Mouse (Mus musculus) MEL (cell line): ENCODE results near the gene B430306N03Rik. TPM values are rescaled to one million over a fixed set of nuclear protein-coding genes. Genes with fewer than 3 reads are reported as not detected.

Experiments
- DNase-seq: peaks from one replicate; pipeline ENCODE4 v3.0.0; 2011; ENCODE audit warnings: low read depth, low spot score
- H3K27ac ChIP-seq: 2 replicates; pipeline ENCODE4 v1.5.1; 2012; ENCODE audit warnings: low read depth, mild to moderate bottlenecking, control low read depth, low read length, moderate library complexity; ENCODE audit not compliant: control insufficient read depth
- H3K27me3 ChIP-seq, 2 experiments: fragments of 150-350 bp in 1 of 2; sonication (generic) in 1 of 2; 2 replicates each; pipeline ENCODE4 v1.6.1; 2012; ENCODE audit warnings: low read length in 2 of 2, mild to moderate bottlenecking in 2 of 2, improper control_type of control experiment in 1 of 2, moderate library complexity in 1 of 2; ENCODE audit not compliant: insufficient read depth in 2 of 2, control insufficient read depth in 1 of 2
- H3K36me3 ChIP-seq, 2 experiments: 2 replicates each; pipeline ENCODE4 v1.6.1; 2012 to 2014; ENCODE audit warnings: low read length in 2 of 2, improper control_type of control experiment in 1 of 2, inconsistent platforms in 1 of 2, mild to moderate bottlenecking in 1 of 2; ENCODE audit not compliant: insufficient read depth in 2 of 2, control insufficient read depth in 1 of 2
- H3K4me1 ChIP-seq, 2 experiments: fragments of 150-350 bp in 1 of 2; sonication (generic) in 1 of 2; 2 replicates each; pipeline ENCODE4 v1.6.1; 2012; ENCODE audit warnings: low read length in 2 of 2, improper control_type of control experiment in 1 of 2, mild to moderate bottlenecking in 1 of 2; ENCODE audit not compliant: insufficient read depth in 2 of 2, control insufficient read depth in 1 of 2
- H3K4me3 ChIP-seq, 2 experiments: fragments of 150-350 bp in 1 of 2; sonication (generic) in 1 of 2; 2 replicates each; pipeline ENCODE4 v1.5.1; 2012; ENCODE audit warnings: low read depth in 2 of 2, low read length in 2 of 2, mild to moderate bottlenecking in 2 of 2, moderate library complexity in 2 of 2, control low read depth in 1 of 2, improper control_type of control experiment in 1 of 2; ENCODE audit not compliant: control insufficient read depth in 1 of 2, insufficient read depth in 1 of 2
- H3K79me2 ChIP-seq: 2 replicates; pipeline ENCODE4 v1.6.1; 2012; ENCODE audit warnings: mild to moderate bottlenecking, low read length, moderate library complexity; ENCODE audit not compliant: control insufficient read depth, poor library complexity, insufficient read depth
- H3K9ac ChIP-seq: 2 replicates; pipeline ENCODE4 v1.6.1; 2012; ENCODE audit warnings: low read depth, mild to moderate bottlenecking, control low read depth, low read length, moderate library complexity; ENCODE audit not compliant: control insufficient read depth, poor library complexity, severe bottlenecking
- H3K9me3 ChIP-seq: fragments of 150-350 bp; sonication (generic); replicated peaks from 2 replicates; pipeline ENCODE4 v1.6.1; 2012; ENCODE audit warnings: mild to moderate bottlenecking, low read length, improper control_type of control experiment, moderate library complexity; ENCODE audit not compliant: insufficient read depth
- BHLHE40 ChIP-seq: IDR thresholded peaks from 2 replicates; pipeline ENCODE4 v1.6.1; 2012; ENCODE audit warnings: low read depth, mild to moderate bottlenecking, inconsistent platforms, low read length, improper control_type of control experiment, borderline replicate concordance
- CHD2 ChIP-seq: IDR thresholded peaks from 2 replicates; pipeline ENCODE4 v1.6.1; 2011; ENCODE audit warnings: low read length, improper control_type of control experiment
- CTCF ChIP-seq, 3 experiments: IDR thresholded peaks in 2 of 3; conservative IDR thresholded peaks in 1 of 3; 2 replicates each; pipeline ENCODE4 v1.5.1; 2011 to 2012; ENCODE audit warnings: low read length in 3 of 3, low read depth in 2 of 3, mild to moderate bottlenecking in 2 of 3, improper control_type of control experiment in 1 of 3, inconsistent platforms in 1 of 3, mixed read lengths in 1 of 3, moderate library complexity in 1 of 3; ENCODE audit not compliant: control insufficient read depth in 1 of 3, insufficient read depth in 1 of 3, poor library complexity in 1 of 3, severe bottlenecking in 1 of 3
- E2F4 ChIP-seq: IDR thresholded peaks from 2 replicates; pipeline ENCODE4 v1.6.1; 2011; ENCODE audit warnings: low read depth, low read length, improper control_type of control experiment, borderline replicate concordance
- ETS1 ChIP-seq: IDR thresholded peaks from 2 replicates; pipeline ENCODE4 v1.6.1; 2012; ENCODE audit warnings: low read depth, mild to moderate bottlenecking, inconsistent platforms, low read length, improper control_type of control experiment, moderate library complexity
- GABPA ChIP-seq: IDR thresholded peaks from 2 replicates; pipeline ENCODE4 v1.6.1; 2012; ENCODE audit warnings: low read depth, mild to moderate bottlenecking, inconsistent platforms, low read length, improper control_type of control experiment, moderate library complexity
- HCFC1 ChIP-seq: IDR thresholded peaks from 2 replicates; pipeline ENCODE4 v1.6.1; 2012; ENCODE audit warnings: low read depth, mild to moderate bottlenecking, inconsistent platforms, low read length, improper control_type of control experiment, moderate library complexity
- MEF2A ChIP-seq: IDR thresholded peaks from 2 replicates; pipeline ENCODE4 v1.6.1; 2014; ENCODE audit warnings: low read depth, mild to moderate bottlenecking, inconsistent platforms, low read length, improper control_type of control experiment; ENCODE audit not compliant: poor library complexity, insufficient replicate concordance, severe bottlenecking; ENCODE audit errors: extremely low read depth
- MXI1 ChIP-seq: IDR thresholded peaks from 2 replicates; pipeline ENCODE4 v1.6.1; 2011; ENCODE audit warnings: mild to moderate bottlenecking, low read depth, low read length, improper control_type of control experiment
- MYB ChIP-seq: IDR thresholded peaks from 2 replicates; pipeline ENCODE4 v1.6.1; 2011; ENCODE audit warnings: mild to moderate bottlenecking, low read depth, low read length, improper control_type of control experiment
- NELFE ChIP-seq: IDR thresholded peaks from 2 replicates; pipeline ENCODE4 v1.6.1; 2011; ENCODE audit warnings: low read depth, low read length, improper control_type of control experiment
- POLR2A ChIP-seq, 2 experiments: IDR thresholded peaks; 2 replicates each; pipeline ENCODE4 v1.6.1; 2011 to 2012; ENCODE audit warnings: low read length in 2 of 2, mild to moderate bottlenecking in 2 of 2, control low read depth in 1 of 2, improper control_type of control experiment in 1 of 2, low read depth in 1 of 2, moderate library complexity in 1 of 2; ENCODE audit not compliant: control insufficient read depth in 1 of 2, insufficient read depth in 1 of 2, poor library complexity in 1 of 2
- POLR2AphosphoS2 ChIP-seq: IDR thresholded peaks from 2 replicates; pipeline ENCODE4 v1.6.1; 2011; ENCODE audit warnings: low read length, improper control_type of control experiment
- RAD21 ChIP-seq: IDR thresholded peaks from 2 replicates; pipeline ENCODE4 v1.6.1; 2011; ENCODE audit warnings: mild to moderate bottlenecking, low read depth, low read length, improper control_type of control experiment
- RCOR1 ChIP-seq: IDR thresholded peaks from 2 replicates; pipeline ENCODE4 v1.6.1; 2012; ENCODE audit warnings: low read depth, mild to moderate bottlenecking, inconsistent platforms, low read length, improper control_type of control experiment
- TCF12 ChIP-seq: IDR thresholded peaks from 2 replicates; pipeline ENCODE4 v1.6.1; 2014; ENCODE audit warnings: low read depth, mild to moderate bottlenecking, inconsistent platforms, low read length, improper control_type of control experiment, moderate library complexity
- UBTF ChIP-seq: IDR thresholded peaks from 2 replicates; pipeline ENCODE4 v1.6.1; 2012; ENCODE audit warnings: low read depth, mild to moderate bottlenecking, inconsistent platforms, low read length, improper control_type of control experiment, moderate library complexity, borderline replicate concordance; ENCODE audit not compliant: insufficient read depth
- USF1 ChIP-seq: IDR thresholded peaks from 2 replicates; pipeline ENCODE4 v1.6.1; 2014; ENCODE audit warnings: low read depth, mild to moderate bottlenecking, inconsistent platforms, low read length, improper control_type of control experiment, moderate library complexity
- ZMIZ1 ChIP-seq: IDR thresholded peaks from 2 replicates; pipeline ENCODE4 v1.6.1; 2012; ENCODE audit warnings: low read depth, mild to moderate bottlenecking, inconsistent platforms, low read length, improper control_type of control experiment, moderate library complexity
- polyA plus RNA-seq, 2 experiments: library from polyadenylated mRNA; stranded (reverse) in 1 of 2; unstranded in 1 of 2; fragments of >175 nt in 1 of 2; fragments of >200 nt in 1 of 2; gene quantifications; 2 replicates each; pipeline versions ENCODE4 v1.2.1 to v1.2.4; 2012; ENCODE audit warnings: low replicate concordance in 2 of 2, low read depth in 1 of 2; ENCODE audit not compliant: insufficient read length in 2 of 2, insufficient read depth in 1 of 2, missing spikeins in 1 of 2
- total RNA-seq: library from RNA; depleted of rRNA; stranded (reverse); fragments of 300-350 nt; gene quantifications from 2 replicates; pipeline ENCODE4 v1.2.3, GENCODE M21; 2012

The B430306N03Rik gene
- total and polyA plus RNA-seq, 3 experiments, result 0.19 to 0.68 TPM; not detected in 1

- no peaks in the 10 kb centered on the region for H3K9me3 ChIP-seq
These were observed 34.8 kb upstream of the B430306N03Rik start for GRCm38 (mm10) chr17:48280943-48281738.

GRCm38 (mm10) chr17:48281739-48282085 lies 34.2 kb upstream of the B430306N03Rik start:
- H3K36me3 ChIP-seq, result peaks cover 0 to 15% of the 10 kb centered on the region in 2 experiments; a peak in 2 of 4 replicates
- no peak overlapping the region for H3K4me3 ChIP-seq
- H3K9ac ChIP-seq, result no peak overlapping the region
- no peak overlapping the region for H3K27ac ChIP-seq
- H3K79me2 ChIP-seq, result no peaks in the 10 kb centered on the region
- no peaks in the 10 kb centered on the region for H3K27me3 ChIP-seq
- H3K4me1 ChIP-seq, result peaks cover 16 to 26% of the 10 kb centered on the region in 2 experiments
- no peaks in the 10 kb centered on the region for H3K9me3 ChIP-seq
- TF ChIP-seq ETS1, result no peak
- TF ChIP-seq UBTF, result no peak
- no peak for TF ChIP-seq RCOR1
- no peak for TF ChIP-seq MEF2A
- TF ChIP-seq E2F4, result no peak
- no peak for TF ChIP-seq CHD2
- TF ChIP-seq HCFC1, result no peak
- no peak for TF ChIP-seq POLR2AphosphoS2
- TF ChIP-seq ZMIZ1, result no peak
- TF ChIP-seq GABPA, result no peak
- no peak for TF ChIP-seq MYB
- no peak for TF ChIP-seq RAD21
- TF ChIP-seq CTCF (IDR thresholded peaks at IDR 0.05 in 2 of 3, conservative IDR thresholded peaks at IDR 0.05 in 1 of 3; ENCODE audit: control insufficient read depth in 1 of 3, insufficient read depth in 1 of 3, low read depth in 2 of 3, low read length in 3 of 3, poor library complexity in 1 of 3, severe bottlenecking in 1 of 3), result no peak
- no peak for TF ChIP-seq NELFE
- TF ChIP-seq USF1, result no peak
- DNase-seq, result no peak

More at GRCm38 (mm10) chr17:48280943-48281738, 34.8 kb upstream of the B430306N03Rik start:
- Histone ChIP-seq H3K27me3 (no peaks in the 10 kb centered on the region), H3K4me3 (no peak overlapping the region), H3K27ac (no peak overlapping the region), H3K4me1 (peaks cover 16 to 26% of the 10 kb centered on the region in 2 experiments), H3K36me3 (peaks cover 0 to 15% of the 10 kb centered on the region in 2 experiments; a peak in 2 of 4 replicates), H3K79me2 (no peaks in the 10 kb centered on the region), H3K9ac (no peak overlapping the region)
- no peak for DNase-seq
- TF ChIP-seq MXI1 (0 out of 2 replicates have a peak, but pooled peaks have one; percentile 24), TCF12 (0 out of 2 replicates have a peak, but pooled peaks have one; percentile 19), USF1 (peak; percentile 83), POLR2A (IDR thresholded peaks at IDR 0.05; ENCODE audit: control insufficient read depth in 1 of 2, insufficient read depth in 1 of 2, low read depth in 1 of 2, low read length in 2 of 2, poor library complexity in 1 of 2) (no peak), HCFC1 (no peak), BHLHE40 (0 out of 2 replicates have a peak, but pooled peaks have one; percentile 6)
